ENCODE assay signal across 22 mouse cellular contexts in genomic region chr6:115315770-115316169, GRCm38 (mm10). TPM values are rescaled to one million over a fixed set of nuclear protein-coding genes. Genes with fewer than 3 reads are reported as not detected.
A peak's percentile ranks its signal among the peaks of the same experiment; 100 is the strongest.
DNase-seq lines count a peak whose midpoint lies in the region; ATAC-seq and TF ChIP-seq lines count a peak whose summit lies in the region.
"Had no signal": no experiment of that assay in that cellular context is flagged by ENCODE, and none has a peak within 500 bp of the region (broad histone marks: within the 10 kb centered on the region; RNA-seq: fewer than 3 reads in every experiment).

No protein-coding gene starts in this region.

- DNase-seq in lung, postnatal 0 days (ENCODE audit: low spot score) = peak; percentile 43
- DNase-seq in lung, postnatal 10 days = no peak
- peak; percentile 35 for DNase-seq in stomach, postnatal 0 days (ENCODE audit: low spot score)
- no peak for DNase-seq in embryo, embryonic 10 days (ENCODE audit: low spot score)
- no peak for DNase-seq in left cerebral cortex, postnatal 10 days (ENCODE audit: extremely low spot score in 1 of 2, low spot score in 2 of 2)
- no peak for DNase-seq in cerebellum, adult 9-11 months
- DNase-seq: cerebellum, adult 11 months; cerebellum, postnatal 36 days; gastrocnemius, postnatal 36 days; heart, postnatal 36 days; kidney, adult 9 months; kidney, postnatal 36 days; liver; right cerebral cortex, postnatal 25 days; thymus, postnatal 25 days had no signal

- TF ChIP-seq EP300 in lung, postnatal 0 days (IDR thresholded peaks at IDR 0.05) = 0 out of 2 replicates have a peak, but pooled peaks have one; percentile 30
- no peak for TF ChIP-seq EP300 in stomach, postnatal 0 days (optimal IDR thresholded peaks at IDR 0.05)

- peak; percentile 77 for ATAC-seq in lung, postnatal 0 days
- ATAC-seq in intestine, postnatal 0 days = peak; percentile 93
- ATAC-seq in stomach, postnatal 0 days (ENCODE audit: low FRiP score, low TSS enrichment) = peak; percentile 92

- no peaks in the 10 kb centered on the region for H3K27me3 ChIP-seq in lung, postnatal 0 days (replicated peaks; ENCODE audit: insufficient read depth, low read length)
- no peaks in the 10 kb centered on the region for H3K27me3 ChIP-seq in intestine, postnatal 0 days (replicated peaks; ENCODE audit: control insufficient read depth, insufficient read depth, low read length)
- H3K27me3 ChIP-seq in stomach, postnatal 0 days (ENCODE audit: control insufficient read depth, insufficient read depth, low read length) = no peaks in the 10 kb centered on the region
- H3K27me3 ChIP-seq: hindbrain, embryonic 15.5 days; neural tube, embryonic 13.5 days had no signal

- WGBS in lung, postnatal 0 days = 41% methylated on average over 4 of the region's 4 CpGs
- 42% methylated on average over 4 of the region's 4 CpGs for WGBS in intestine, postnatal 0 days
- WGBS in stomach, postnatal 0 days = 55% methylated on average over 4 of the region's 4 CpGs

- no peaks in the 10 kb centered on the region for H3K36me3 ChIP-seq in lung, postnatal 0 days (ENCODE audit: insufficient read depth, low read length)
- H3K36me3 ChIP-seq in intestine, postnatal 0 days (ENCODE audit: control insufficient read depth, insufficient read depth) = no peaks in the 10 kb centered on the region
- no peaks in the 10 kb centered on the region for H3K36me3 ChIP-seq in stomach, postnatal 0 days (ENCODE audit: control insufficient read depth, insufficient read depth, low read length)
- H3K36me3 ChIP-seq: forebrain, embryonic 10.5 days; heart, embryonic 13.5 days; hindbrain, embryonic 15.5 days; neural tube, embryonic 13.5 days had no signal

- no peak for TF ChIP-seq CTCF in lung, postnatal 0 days (IDR thresholded peaks at IDR 0.05)
- TF ChIP-seq CTCF in intestine, postnatal 0 days (IDR thresholded peaks at IDR 0.05; ENCODE audit: low read depth) = no peak
- TF ChIP-seq CTCF in stomach, postnatal 0 days (IDR thresholded peaks at IDR 0.05; ENCODE audit: low read depth) = no peak

- H3K4me3 ChIP-seq in lung, postnatal 0 days (ENCODE audit: low read depth, low read length) = no peak overlapping the region
- no peak overlapping the region for H3K4me3 ChIP-seq in brown adipose tissue, adult 24 weeks (ENCODE audit: insufficient read depth, low read depth, low read length)
- H3K4me3 ChIP-seq in intestine, postnatal 0 days (ENCODE audit: low read depth, low read length) = no peak overlapping the region
- no peak overlapping the region for H3K4me3 ChIP-seq in stomach, postnatal 0 days (ENCODE audit: low read depth, low read length)
- H3K4me3 ChIP-seq: forebrain, embryonic 10.5 days; heart, embryonic 13.5 days; hindbrain, embryonic 15.5 days; megakaryocyte, embryonic 14.5 days; neural tube, embryonic 13.5 days had no signal

- H3K4me1 ChIP-seq in lung, postnatal 0 days (ENCODE audit: insufficient read depth, low read depth, low read length) = no peaks in the 10 kb centered on the region
- peaks cover 16% of the 10 kb centered on the region for H3K4me1 ChIP-seq in brown adipose tissue, adult 24 weeks (ENCODE audit: control insufficient read depth, insufficient read depth, insufficient read length, low read length)
- peaks cover 13% of the 10 kb centered on the region for H3K4me1 ChIP-seq in intestine, postnatal 0 days (replicated peaks; ENCODE audit: control insufficient read depth, insufficient read depth, low read length)
- H3K4me1 ChIP-seq in stomach, postnatal 0 days (replicated peaks; ENCODE audit: control insufficient read depth, insufficient read depth) = no peaks in the 10 kb centered on the region
- H3K4me1 ChIP-seq: neural tube, embryonic 13.5 days had no signal

- no peak overlapping the region for H3K9ac ChIP-seq in lung, postnatal 0 days (replicated peaks; ENCODE audit: low read depth)
- no peak overlapping the region for H3K9ac ChIP-seq in intestine, postnatal 0 days (ENCODE audit: low read depth, low read length)
- H3K9ac ChIP-seq in stomach, postnatal 0 days (ENCODE audit: low read length) = no peak overlapping the region
- H3K9ac ChIP-seq: heart, embryonic 13.5 days; hindbrain, embryonic 15.5 days; neural tube, embryonic 13.5 days had no signal

- H3K4me2 ChIP-seq in lung, postnatal 0 days (replicated peaks; ENCODE audit: low read depth, low read length) = no peak overlapping the region
- no peak overlapping the region for H3K4me2 ChIP-seq in intestine, postnatal 0 days (replicated peaks; ENCODE audit: low read depth)
- no peak overlapping the region for H3K4me2 ChIP-seq in stomach, postnatal 0 days (replicated peaks; ENCODE audit: low read depth)
- H3K4me2 ChIP-seq: heart, embryonic 13.5 days; hindbrain, embryonic 15.5 days; neural tube, embryonic 13.5 days had no signal

- H3K9me3 ChIP-seq in lung, postnatal 0 days (ENCODE audit: low read length) = no peaks in the 10 kb centered on the region
- H3K9me3 ChIP-seq in intestine, postnatal 0 days (ENCODE audit: control insufficient read depth) = no peaks in the 10 kb centered on the region
- no peaks in the 10 kb centered on the region for H3K9me3 ChIP-seq in stomach, postnatal 0 days (ENCODE audit: control insufficient read depth, low read length)
- H3K9me3 ChIP-seq: forebrain, embryonic 10.5 days; heart, embryonic 13.5 days; hindbrain, embryonic 15.5 days; megakaryocyte, embryonic 14.5 days; neural tube, embryonic 13.5 days had no signal

- no peak overlapping the region for H3K27ac ChIP-seq in lung, postnatal 0 days (ENCODE audit: low read length)
- H3K27ac ChIP-seq in brown adipose tissue, adult 24 weeks (replicated peaks; ENCODE audit: low read depth, low read length) = 0 out of 2 replicates have a peak overlapping the region, but pooled peaks have one; percentile 24
- no peak overlapping the region for H3K27ac ChIP-seq in intestine, postnatal 0 days (ENCODE audit: low read depth, low read length)
- H3K27ac ChIP-seq in stomach, postnatal 0 days (replicated peaks) = peak overlapping the region; percentile 0; the same call in 1 of the 2 replicates
- H3K27ac ChIP-seq: forebrain, embryonic 10.5 days; heart, embryonic 13.5 days; hindbrain, embryonic 15.5 days; neural tube, embryonic 13.5 days had no signal

- intact Hi-C loops in left cerebral cortex, postnatal 10 days (cut with DNase I) = no loop called here

RNA-seq across cellular contexts. Expression of gene Pparg, which starts 45.0 kb away (rescaled TPM):
- 6.7 and 7.7 TPM in 2 replicates for polyA plus RNA-seq in lung, postnatal 0 days (2015; fragmentation: Nextera tagmentation; extraction: Ambion mirVana)
- polyA plus RNA-seq in brown adipose tissue, adult 24 weeks (2012; ENCODE audit: insufficient read depth, insufficient read length, missing spikeins) = 257 and 391 TPM in 2 replicates
- 17.8 and 20.5 TPM in 2 replicates for polyA plus RNA-seq in intestine, postnatal 0 days (2015; fragmentation: Nextera tagmentation; extraction: Ambion mirVana)
- polyA plus RNA-seq in stomach, postnatal 0 days (2015; fragmentation: Nextera tagmentation; extraction: Ambion mirVana) = 44.4 and 47.8 TPM in 2 replicates
- total RNA-seq in left cerebral cortex, postnatal 10 days (2021) = 1 to 10 TPM; 2.8 to 3.7 TPM

Comparison
In these comparisons a context has a peak if more than half of its experiments do, and no peak if none do; other contexts are left out.
1. DNase-seq: peak in lung, postnatal 0 days (single experiment) and stomach, postnatal 0 days (single experiment); none in lung, postnatal 10 days (single experiment), embryo, embryonic 10 days (single experiment), left cerebral cortex, postnatal 10 days (0 of 2) and cerebellum, adult 9-11 months (single experiment).
2. H3K27ac ChIP-seq: peak in brown adipose tissue, adult 24 weeks (single experiment) and stomach, postnatal 0 days (single experiment); none in lung, postnatal 0 days (single experiment) and intestine, postnatal 0 days (single experiment).
3. Peak in every context shown above with its lines, with median percentiles within 50 percentile points of each other: ATAC-seq.